Mouse (Mus musculus) adrenal gland, adult 2 months (tissue): ENCODE data around the gene Ccdc36. TPM values are rescaled to one million over a fixed set of nuclear protein-coding genes. Genes with fewer than 3 reads are reported as not detected.

ENCODE experiments used
- DNase-seq: peaks from one replicate; pipeline ENCODE4 v3.0.0; 2021
- long read RNA-seq: library from polyadenylated mRNA; stranded (forward); transcript quantifications from one replicate; pipeline ENCODE4 v2.0.0, GENCODE M21; 2021
- polyA plus RNA-seq: library from polyadenylated mRNA; depleted of rRNA; stranded (reverse); fragments of >200 nt; gene quantifications from 2 replicates; pipeline ENCODE4 v1.2.3, GENCODE M21; 2012; rRNA removed
- total RNA-seq, 2 experiments: library from RNA; stranded (reverse); gene quantifications; 2 replicates each; pipeline ENCODE4 v1.2.3; 2021

Gene Ccdc36
- total RNA-seq (not detected), polyA plus RNA-seq (not detected in 2 replicates)
- long read RNA-seq, partial matches to known transcripts, result 0 of 1 reads
- long read RNA-seq, other reads (novel, unspliced or antisense), result 1 of 1 reads

- DNase-seq, result no peak
These were observed at the start of gene Ccdc36 for GRCm38 (mm10) chr9:108428384-108428783. Ccdc36 (minus strand) TSS chr9:108428484.

GRCm38 (mm10) chr9:108474528-108474927 is 46.2 kb upstream of the Ccdc36 start:
- DNase-seq, result no peak

GRCm38 (mm10) chr9:108469845-108470244 is 41.6 kb upstream of the Ccdc36 start:
- no peak for DNase-seq

GRCm38 (mm10) chr9:108469430-108469829 is 41.1 kb upstream of the Ccdc36 start:
- no peak for DNase-seq

GRCm38 (mm10) chr9:108466219-108466618 is 37.9 kb upstream of the Ccdc36 start:
- DNase-seq, result no peak

GRCm38 (mm10) chr9:108463713-108464112 is 35.4 kb upstream of the Ccdc36 start:
- peak; percentile 79 for DNase-seq

GRCm38 (mm10) chr9:108462192-108462591 is 33.9 kb upstream of the Ccdc36 start:
- no peak for DNase-seq

GRCm38 (mm10) chr9:108461675-108462074 is 33.4 kb upstream of the Ccdc36 start:
- no peak for DNase-seq

GRCm38 (mm10) chr9:108461181-108461631 is 32.9 kb upstream of the Ccdc36 start, which contains the start of gene Klhdc8b:
Klhdc8b (minus strand) TSS chr9:108461581.
- DNase-seq, result no peak

- DNase-seq, result peak; percentile 91
These were observed 32.3 kb upstream of the Ccdc36 start, which contains the start of gene Ccdc71 for GRCm38 (mm10) chr9:108460319-108461178. Ccdc71 (plus strand) TSS chr9:108460527.

GRCm38 (mm10) chr9:108459939-108460318 is 31.6 kb upstream of the Ccdc36 start:
- DNase-seq, result no peak

- no peak for DNase-seq
These were observed 28.7 kb upstream of the Ccdc36 start for GRCm38 (mm10) chr9:108456953-108457352.

GRCm38 (mm10) chr9:108455747-108456571 is 27.7 kb upstream of the Ccdc36 start:
- no peak for DNase-seq

GRCm38 (mm10) chr9:108454429-108454828 is 26.1 kb upstream of the Ccdc36 start:
- no peak for DNase-seq

GRCm38 (mm10) chr9:108453458-108453857 is 25.2 kb upstream of the Ccdc36 start:
- DNase-seq, result no peak

GRCm38 (mm10) chr9:108452911-108453310 is 24.6 kb upstream of the Ccdc36 start:
- DNase-seq, result no peak

- peak; percentile 89 for DNase-seq
These were observed 24.1 kb upstream of the Ccdc36 start for GRCm38 (mm10) chr9:108452291-108452906.

GRCm38 (mm10) chr9:108451519-108452160 is 23.4 kb upstream of the Ccdc36 start:
- DNase-seq, result no peak

GRCm38 (mm10) chr9:108451170-108451493 is 22.8 kb upstream of the Ccdc36 start:
- DNase-seq, result no peak

- DNase-seq, result no peak
These were observed 22.2 kb upstream of the Ccdc36 start for GRCm38 (mm10) chr9:108450292-108451169.

GRCm38 (mm10) chr9:108449860-108450259 is 21.6 kb upstream of the Ccdc36 start:
- DNase-seq, result peak; percentile 36
